Mouse (Mus musculus) G1E (cell line): Measurements from ENCODE around the gene Znrd1as. TPM values are rescaled to one million over a fixed set of nuclear protein-coding genes. Genes with fewer than 3 reads are reported as not detected.
"Not testable (repeated sequence)": the region's sequence is repeated elsewhere in the genome, so short reads cannot be mapped to it uniquely, and the experiment has no call there.

Source experiments
- ATAC-seq: 2 replicates; pipeline ENCODE4 v1.8.0; 2016; ENCODE audit warnings: mild to moderate bottlenecking; ENCODE audit not compliant: insufficient number of reproducible peaks, poor library complexity, low FRiP score, severe bottlenecking; ENCODE audit errors: extremely low read depth
- DNase-seq: peaks from one replicate; pipeline ENCODE4 v3.0.0; 2012; ENCODE audit warnings: low spot score
- H3K27me3 ChIP-seq: 2 replicates; pipeline ENCODE4 v1.6.1; 2012; ENCODE audit warnings: mild to moderate bottlenecking, low read length, inconsistent platforms; ENCODE audit not compliant: insufficient read depth
- H3K36me3 ChIP-seq: replicated peaks from 2 replicates; pipeline ENCODE3; 2012; ENCODE audit warnings: mild to moderate bottlenecking, inconsistent platforms
- H3K4me1 ChIP-seq: 2 replicates; pipeline ENCODE4 v1.6.1; 2012; ENCODE audit warnings: low read depth, low read length, inconsistent platforms, mixed read lengths; ENCODE audit not compliant: insufficient read depth
- H3K4me3 ChIP-seq: 2 replicates; pipeline ENCODE4 v1.5.1; 2012; ENCODE audit warnings: low read depth, mild to moderate bottlenecking, inconsistent platforms, low read length, moderate library complexity, mixed read lengths
- H3K9me3 ChIP-seq: replicated peaks from 2 replicates; pipeline ENCODE4 v1.6.1; 2012; ENCODE audit warnings: inconsistent platforms
- CTCF ChIP-seq: IDR thresholded peaks from 2 replicates; pipeline ENCODE4 v1.5.1; 2012; ENCODE audit warnings: low read depth, low read length, inconsistent platforms, mixed read lengths
- GATA1 ChIP-seq: IDR thresholded peaks from 2 replicates; pipeline ENCODE4 v1.6.1; 2012; ENCODE audit warnings: borderline replicate concordance, low read length, inconsistent platforms, mixed read lengths
- GATA2 ChIP-seq: IDR thresholded peaks from 2 replicates; pipeline ENCODE4 v1.6.1; 2012; ENCODE audit warnings: low read depth, low read length, inconsistent platforms, borderline replicate concordance
- POLR2AphosphoS5 ChIP-seq: IDR thresholded peaks from 2 replicates; pipeline ENCODE4 v1.6.1; 2012; ENCODE audit warnings: low read depth, low read length, inconsistent platforms; ENCODE audit not compliant: insufficient replicate concordance
- TAL1 ChIP-seq: conservative IDR thresholded peaks from 2 replicates; pipeline ENCODE4 v1.6.1; 2012; ENCODE audit warnings: low read depth, low read length, inconsistent platforms, mixed read lengths
- polyA plus RNA-seq: library from polyadenylated mRNA; stranded (reverse); fragments of >175 nt; gene quantifications from 2 replicates; pipeline ENCODE4 v1.2.3, GENCODE M21; 2012
- total RNA-seq, 2 experiments: library from RNA; stranded (forward) in 1 of 2; stranded (reverse) in 1 of 2; fragments of 200-1000 nt in 1 of 2; fragments of >200 nt in 1 of 2; fragmentation: Nextera tagmentation in 1 of 2; gene quantifications; 2 replicates each; pipeline ENCODE4 v1.2.3; 2014 to 2017

The Znrd1as gene
- total and polyA plus RNA-seq, 3 experiments, result 0.95 to 35.1 (median 17.3) TPM

DNA sequence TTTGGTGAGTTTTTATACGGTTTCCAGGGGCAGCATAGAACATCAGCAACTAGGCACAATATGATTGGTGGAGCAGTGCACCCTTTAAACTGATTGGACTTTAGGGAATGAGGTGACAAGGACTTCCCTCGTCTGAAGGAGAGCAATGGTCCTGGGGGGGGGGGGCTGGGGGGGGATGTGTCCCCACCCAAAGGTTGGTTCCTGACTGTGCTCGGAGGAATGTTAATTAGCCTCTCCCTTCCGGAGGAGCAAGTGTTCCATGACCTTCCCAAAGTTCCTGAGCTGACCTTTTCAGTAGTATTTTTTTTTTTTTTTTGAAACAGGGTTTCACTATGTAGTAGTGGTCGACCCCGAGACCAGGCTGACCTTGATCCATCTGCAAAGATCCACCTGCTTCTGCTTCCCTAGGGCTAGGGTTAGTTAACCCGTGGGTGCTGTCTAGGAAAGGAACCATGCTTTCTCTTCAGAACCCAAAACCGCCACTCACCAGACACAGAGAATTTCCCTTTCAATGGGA, 14.9 kb downstream of the Znrd1as start:
- no peak for TF ChIP-seq POLR2AphosphoS5
- TF ChIP-seq CTCF, result no peak
- TF ChIP-seq GATA1, result no peak
- TF ChIP-seq GATA2, result no peak
- TF ChIP-seq TAL1, result no peak
- no peak overlapping the region for H3K4me3 ChIP-seq
- DNase-seq (no peak), ATAC-seq (no peak)
- peaks cover 21% of the 10 kb centered on the region for H3K27me3 ChIP-seq
- H3K36me3 ChIP-seq, result no peaks in the 10 kb centered on the region
- peaks cover 3% of the 10 kb centered on the region for H3K4me1 ChIP-seq
- no peaks in the 10 kb centered on the region for H3K9me3 ChIP-seq

DNA sequence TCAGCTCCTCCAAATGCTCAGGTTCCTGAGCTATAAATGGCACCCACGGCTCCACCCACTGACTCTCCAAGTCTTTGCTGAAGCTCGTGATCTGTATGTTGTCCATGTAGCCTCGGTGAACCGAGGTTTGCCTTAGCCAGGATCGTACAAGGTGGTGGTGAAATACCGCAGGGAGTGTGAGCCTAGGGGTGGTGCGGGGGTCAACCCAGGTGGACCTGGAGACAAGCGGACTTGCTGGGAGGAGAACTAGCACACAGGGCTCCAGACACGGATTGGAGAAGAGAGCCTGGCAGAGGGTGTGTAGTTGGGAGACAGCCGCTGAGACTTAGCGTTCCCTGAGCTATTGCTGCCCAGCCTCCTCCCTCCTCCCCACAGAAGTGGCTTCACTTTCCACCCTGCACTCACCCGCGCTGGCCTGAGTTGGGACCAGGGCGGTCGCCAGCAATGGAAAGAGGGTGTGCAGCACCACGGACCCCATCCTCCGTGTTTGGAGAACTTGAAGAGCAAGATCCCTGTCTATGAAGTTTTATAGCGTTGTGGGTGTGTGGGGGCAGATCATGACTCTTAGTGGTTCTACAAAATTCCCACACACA, 22.9 kb downstream of the Znrd1as start, which contains the start of gene 2410137M14Rik:
2410137M14Rik (minus strand) TSS at position 17 of the 593 bp plus-strand sequence.
- ATAC-seq (no peak), DNase-seq (no peak)

DNA sequence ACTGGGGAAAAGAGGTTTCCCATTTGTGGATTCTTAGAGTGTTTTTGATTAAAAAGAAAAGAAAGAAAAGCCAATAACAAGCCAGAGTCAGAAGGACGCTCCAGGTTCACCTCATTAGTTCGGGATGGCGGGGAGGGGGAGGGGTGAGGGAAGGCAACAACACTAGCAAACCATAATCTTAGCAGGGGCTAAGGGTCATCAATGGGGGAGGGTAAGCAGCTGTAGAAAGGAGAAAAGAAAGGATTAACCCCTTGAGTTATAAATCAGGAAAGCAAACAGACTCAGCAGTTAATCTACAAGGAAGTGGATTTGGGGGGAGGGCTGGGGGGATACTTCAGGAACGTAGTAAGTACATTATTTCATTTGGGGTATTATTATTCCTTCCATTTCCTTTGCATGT, 23.5 kb downstream of the Znrd1as start:
- no peak for ATAC-seq
- no peaks in the 10 kb centered on the region for H3K36me3 ChIP-seq
- no peaks in the 10 kb centered on the region for H3K9me3 ChIP-seq
- no peak overlapping the region for H3K4me3 ChIP-seq
- TF ChIP-seq GATA1 (no peak), TAL1 (no peak), CTCF (no peak), POLR2AphosphoS5 (no peak), GATA2 (no peak)
- peaks cover 34% of the 10 kb centered on the region for H3K27me3 ChIP-seq
- no peak for DNase-seq
- 0 out of 2 replicates have a peak, but pooled peaks cover 8% of the 10 kb centered on the region for H3K4me1 ChIP-seq

More for the DNA sequence above, 22.9 kb downstream of the Znrd1as start, which contains the start of gene 2410137M14Rik:
- 0 out of 2 replicates have a peak, but pooled peaks cover 8% of the 10 kb centered on the region for H3K4me1 ChIP-seq
- H3K9me3 ChIP-seq, result no peaks in the 10 kb centered on the region
- no peaks in the 10 kb centered on the region for H3K36me3 ChIP-seq
- peaks cover 32% of the 10 kb centered on the region for H3K27me3 ChIP-seq
- H3K4me3 ChIP-seq, result no peak within 1 kb of the TSS
- TF ChIP-seq GATA1 (no peak), TAL1 (no peak), POLR2AphosphoS5 (no peak), GATA2 (no peak), CTCF (no peak)

DNA sequence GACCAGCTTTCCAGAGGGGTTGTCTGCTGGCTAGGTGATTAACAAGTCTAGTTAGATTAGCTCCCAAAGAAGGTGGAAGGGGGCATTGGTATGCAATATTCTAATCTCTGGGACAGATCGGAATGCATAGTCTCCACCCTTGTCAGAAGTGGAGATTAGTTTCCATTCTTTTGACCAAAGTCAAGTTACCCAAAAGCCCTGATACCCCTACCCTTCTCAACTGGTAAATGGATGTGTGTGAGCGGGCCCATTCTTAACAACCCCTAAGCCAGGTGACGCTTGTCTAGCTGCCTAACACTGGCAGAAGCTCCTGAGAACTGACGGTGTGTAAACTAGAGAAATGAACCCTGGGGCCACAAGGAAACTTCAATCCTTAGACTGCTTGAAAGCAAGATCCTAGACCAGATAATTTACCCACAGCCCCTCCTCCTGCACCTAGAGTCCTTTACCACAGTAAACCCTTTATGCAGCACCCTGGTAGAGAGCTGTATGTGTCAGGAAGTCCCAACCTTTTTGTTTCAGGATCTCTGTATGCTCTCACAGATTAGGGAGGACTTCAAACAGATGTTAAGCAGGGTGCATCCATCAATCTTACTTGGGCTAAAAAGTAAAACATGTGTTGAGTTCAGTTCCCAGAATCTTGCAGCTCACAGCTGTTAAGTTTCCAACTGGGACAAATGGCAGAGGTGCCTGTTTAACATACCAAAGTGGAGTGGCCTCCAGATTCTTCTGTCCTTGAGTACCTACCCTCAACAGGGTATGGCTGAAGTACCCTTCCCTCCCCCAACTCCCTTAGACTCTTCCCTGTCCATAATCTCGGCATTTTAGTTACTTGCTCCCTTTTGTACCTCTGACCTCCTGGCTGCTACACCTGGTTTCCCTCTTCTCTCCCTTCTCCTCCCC, 24.1 kb downstream of the Znrd1as start:
- Histone ChIP-seq H3K27me3 (peaks cover 32% of the 10 kb centered on the region), H3K9me3 (no peaks in the 10 kb centered on the region), H3K4me1 (0 out of 2 replicates have a peak, but pooled peaks cover 8% of the 10 kb centered on the region), H3K4me3 (no peak overlapping the region), H3K36me3 (no peaks in the 10 kb centered on the region)
- ATAC-seq (0 out of 2 replicates have a peak, but pooled peaks have one; percentile 45), DNase-seq (no peak)
- TF ChIP-seq CTCF (no peak), GATA1 (no peak), POLR2AphosphoS5 (no peak), TAL1 (no peak), GATA2 (no peak)

DNA sequence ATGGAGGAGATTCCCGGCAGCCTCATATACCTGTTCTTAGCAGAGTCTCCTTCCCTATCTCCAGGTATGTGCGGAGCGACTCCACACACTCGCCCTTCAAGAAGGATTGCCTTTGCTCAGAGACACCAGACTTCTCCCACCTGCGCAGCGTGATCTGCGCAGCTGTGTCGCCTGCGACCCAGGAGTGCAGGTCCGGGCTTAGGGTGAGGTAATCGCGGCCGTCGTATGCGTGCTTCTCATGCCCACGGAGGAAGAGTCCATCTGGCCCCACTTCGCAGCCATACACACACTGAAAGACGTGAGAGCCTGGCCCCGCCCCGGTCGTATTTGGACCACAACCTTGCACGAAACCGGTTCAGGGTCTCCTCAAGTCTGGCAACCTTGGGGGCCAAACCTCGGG, 30.1 kb downstream of the Znrd1as start:
- TF ChIP-seq POLR2AphosphoS5 (no peak), GATA2 (no peak), TAL1 (no peak), GATA1 (no peak), CTCF (no peak)
- Histone ChIP-seq H3K4me1 (no peaks in the 10 kb centered on the region; the same call in 1 of the 2 replicates), H3K36me3 (no peaks in the 10 kb centered on the region), H3K4me3 (no peak overlapping the region), H3K9me3 (no peaks in the 10 kb centered on the region), H3K27me3 (peaks cover 7% of the 10 kb centered on the region)
- no peak for ATAC-seq
- DNase-seq, result no peak

DNA sequence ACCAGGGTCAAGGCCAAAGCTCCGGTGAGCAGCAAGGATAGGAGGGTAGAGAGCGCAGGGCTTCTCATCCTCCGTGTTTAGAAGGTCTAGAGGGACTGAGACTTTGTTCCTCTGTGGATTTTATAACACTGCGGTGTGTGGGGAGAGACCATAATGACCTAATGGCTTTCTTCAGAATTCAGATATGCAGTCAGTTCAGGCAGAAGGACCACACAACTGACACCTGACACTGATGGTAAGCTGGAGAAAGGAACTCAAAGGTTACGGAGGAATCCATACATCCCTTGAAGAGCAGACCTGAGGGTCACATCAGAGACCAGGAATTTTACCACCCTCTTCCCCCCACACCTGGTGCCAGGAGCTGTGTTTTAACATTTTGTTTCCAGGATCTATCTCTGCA, 31.0 kb downstream of the Znrd1as start, which contains the start of gene H2-M5:
H2-M5 (minus strand) TSS at position 101 of the 400 bp plus-strand sequence.
- Histone ChIP-seq H3K4me3 (no peak within 1 kb of the TSS), H3K36me3 (no peaks in the 10 kb centered on the region), H3K4me1 (no peaks in the 10 kb centered on the region; the same call in 1 of the 2 replicates), H3K27me3 (peaks cover 7% of the 10 kb centered on the region), H3K9me3 (no peaks in the 10 kb centered on the region)
- ATAC-seq (no peak), DNase-seq (no peak)
- TF ChIP-seq CTCF (no peak), POLR2AphosphoS5 (no peak), GATA1 (no peak), GATA2 (no peak), TAL1 (no peak)

DNA sequence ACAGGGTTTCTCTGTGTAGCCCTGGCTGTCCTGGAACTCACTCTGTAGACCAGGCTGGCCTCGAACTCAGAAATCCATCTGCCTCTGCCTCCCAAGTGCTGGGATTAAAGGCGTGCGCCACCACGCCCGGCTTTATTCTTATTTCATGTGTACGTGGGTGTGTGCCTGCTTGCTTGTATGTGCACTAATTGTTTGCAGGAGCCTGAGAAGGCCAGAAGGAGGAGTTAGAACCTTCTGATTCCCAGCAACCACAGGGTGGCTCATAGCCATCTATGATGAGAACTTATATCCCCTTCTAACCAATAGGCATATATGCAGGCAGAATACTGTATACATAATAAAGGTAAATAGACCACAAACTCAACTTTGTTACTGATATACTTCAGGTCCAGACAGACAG, 32.2 kb downstream of the Znrd1as start:
- not testable (repeated sequence) for H3K4me3 ChIP-seq, H3K9me3 ChIP-seq, ATAC-seq, DNase-seq, H3K4me1 ChIP-seq, H3K27me3 ChIP-seq, H3K36me3 ChIP-seq
